Mouse (Mus musculus) liver, embryonic 11.5 days (tissue): ENCODE results near the gene Smarca4. TPM values are rescaled to one million over a fixed set of nuclear protein-coding genes. Genes with fewer than 3 reads are reported as not detected.

Experiments
- ATAC-seq: fragments of 200-750 bp; cut with Nextera tagmentation; replicated peaks from 2 replicates; pipeline ENCODE4 v1.8.0; 2017; ENCODE audit warnings: moderate number of reproducible peaks, mild to moderate bottlenecking, moderate TSS enrichment, moderate library complexity; ENCODE audit not compliant: low FRiP score
- DNase-seq: peaks from one replicate; pipeline ENCODE4 v3.0.0-alpha.2; 2017; ENCODE audit warnings: low spot score
- H3K27ac ChIP-seq: fragments of 300-500 bp; sonication (generic); 2 replicates; pipeline ENCODE4 v1.5.1; 2014; ENCODE audit warnings: mild to moderate bottlenecking, low read depth, low read length, control low read depth
- H3K27me3 ChIP-seq: fragments of 300-500 bp; sonication (generic); replicated peaks from 2 replicates; pipeline ENCODE4 v1.6.1; 2014; ENCODE audit warnings: low read length, mixed read lengths; ENCODE audit not compliant: control insufficient read depth, insufficient read depth
- H3K36me3 ChIP-seq: fragments of 300-500 bp; sonication (generic); 2 replicates; pipeline ENCODE4 v1.6.1; 2014; ENCODE audit warnings: mild to moderate bottlenecking, low read length, moderate library complexity, mixed read lengths; ENCODE audit not compliant: control insufficient read depth, insufficient read depth
- H3K4me1 ChIP-seq: fragments of 300-500 bp; sonication (generic); replicated peaks from 2 replicates; pipeline ENCODE4 v1.6.1; 2014; ENCODE audit warnings: low read length, mixed read lengths; ENCODE audit not compliant: control insufficient read depth, insufficient read depth
- H3K4me2 ChIP-seq: fragments of 300-500 bp; sonication (generic); 2 replicates; pipeline ENCODE4 v1.6.1; 2014; ENCODE audit warnings: mild to moderate bottlenecking, control low read depth, moderate library complexity
- H3K4me3 ChIP-seq: fragments of 300-500 bp; sonication (generic); 2 replicates; pipeline ENCODE4 v1.5.1; 2014; ENCODE audit warnings: low read depth, low read length, control low read depth
- H3K9ac ChIP-seq: fragments of 300-500 bp; sonication (generic); 2 replicates; pipeline ENCODE4 v1.6.1; 2014; ENCODE audit warnings: low read depth, low read length, control low read depth
- H3K9me3 ChIP-seq: fragments of 300-500 bp; sonication (generic); 2 replicates; pipeline ENCODE4 v1.6.1; 2016; ENCODE audit warnings: low read length, inconsistent platforms, mixed read lengths; ENCODE audit not compliant: control insufficient read depth
- WGBS: fragments of 180-500 bp; shearing (Covaris S2); extraction: QIAGEN DNeasy Blood & Tissue Kit; methylation state at CpG from one replicate; pipeline ENCODE4 v1.1.7; 2014; 5-methylcytosine and 5-hydroxymethylcytosine counted together
- polyA plus RNA-seq: library from polyadenylated mRNA; unstranded; fragments of >200 nt; fragmentation: Nextera tagmentation; extraction: Ambion mirVana; gene quantifications from 2 replicates; pipeline ENCODE4 v1.2.1, GENCODE M21; 2014

Smarca4 gene
- polyA plus RNA-seq, 1 experiment from 2014 or later: 86.1 TPM

DNA sequence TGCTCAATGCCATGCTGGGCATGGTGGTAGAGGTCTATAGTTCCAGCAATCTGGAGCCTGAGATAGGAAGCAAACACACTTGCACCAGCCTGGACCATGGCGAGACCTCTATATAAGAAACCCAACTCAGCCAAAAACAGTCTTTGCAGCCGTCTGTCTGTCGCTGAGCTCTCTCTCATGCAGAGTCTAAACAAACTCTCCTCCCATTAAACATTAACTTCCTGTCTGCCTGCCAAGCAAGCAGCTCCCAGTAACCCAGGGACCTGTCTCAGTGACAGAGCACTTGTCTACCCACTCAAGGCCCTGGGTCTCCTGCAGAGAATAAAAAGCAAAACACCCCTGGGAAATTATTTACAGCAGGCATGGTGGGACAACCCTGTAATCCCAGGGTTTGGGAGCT, 120.6 kb downstream of the Smarca4 start:
- DNase-seq (no peak), ATAC-seq (no peak)
- Histone ChIP-seq H3K27me3 (no peaks in the 10 kb centered on the region), H3K4me2 (no peak overlapping the region), H3K4me3 (no peak overlapping the region), H3K4me1 (peaks cover 5% of the 10 kb centered on the region; the same call in 1 of the 2 replicates), H3K36me3 (peaks cover 91% of the 10 kb centered on the region), H3K27ac (no peak overlapping the region), H3K9me3 (no peaks in the 10 kb centered on the region), H3K9ac (no peak overlapping the region)
- WGBS: 75% methylated on average over 3 of the region's 3 CpGs

DNA sequence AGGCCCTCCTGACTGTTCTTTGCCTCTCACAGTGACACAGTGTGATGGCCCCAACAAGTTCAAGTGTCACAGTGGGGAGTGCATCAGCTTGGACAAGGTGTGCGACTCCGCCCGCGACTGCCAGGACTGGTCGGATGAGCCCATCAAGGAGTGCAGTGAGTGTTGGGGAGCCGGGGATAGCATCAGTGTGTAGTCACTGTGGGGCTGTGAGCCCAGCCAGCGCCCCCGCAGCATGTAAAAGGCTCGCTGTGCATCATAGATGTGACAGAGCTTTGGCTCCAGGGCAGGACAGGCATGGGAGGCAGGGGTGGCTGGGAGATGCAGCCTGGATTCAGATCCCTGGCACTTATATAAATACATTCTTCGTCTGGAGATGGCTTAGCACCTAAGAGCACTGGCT, 121.2 kb downstream of the Smarca4 start:
- 92% methylated on average over 10 of the region's 10 CpGs for WGBS
- peaks cover 7% of the 10 kb centered on the region; the same call in 1 of the 2 replicates for H3K4me1 ChIP-seq
- no peak overlapping the region for H3K4me2 ChIP-seq
- ATAC-seq (0 out of 2 replicates have a peak, but pooled peaks have one; percentile 7), DNase-seq (no peak)
- no peaks in the 10 kb centered on the region for H3K9me3 ChIP-seq
- H3K36me3 ChIP-seq: peaks cover 91% of the 10 kb centered on the region
- no peak overlapping the region for H3K4me3 ChIP-seq
- peak overlapping the region; percentile 39; the same call in 1 of the 2 replicates for H3K27ac ChIP-seq
- H3K9ac ChIP-seq: no peak overlapping the region
- H3K27me3 ChIP-seq: no peaks in the 10 kb centered on the region

DNA sequence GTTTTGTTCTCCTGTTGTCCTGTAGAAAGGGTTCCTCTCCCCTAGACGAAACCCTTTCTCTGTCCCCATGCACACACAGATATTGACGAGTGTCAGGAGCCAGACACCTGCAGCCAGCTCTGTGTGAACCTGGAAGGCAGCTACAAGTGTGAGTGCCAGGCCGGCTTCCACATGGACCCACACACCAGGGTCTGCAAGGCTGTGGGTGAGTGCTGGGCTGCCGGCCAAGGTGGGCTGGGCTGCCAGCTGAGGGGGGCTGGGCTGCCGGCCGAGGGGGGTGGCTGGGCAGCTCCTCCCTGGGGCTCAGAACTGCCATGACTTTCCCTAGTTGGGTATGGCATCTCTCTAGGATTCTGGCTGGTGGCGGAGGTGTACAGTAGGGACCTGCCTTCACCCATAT, 122.8 kb downstream of the Smarca4 start:
- H3K27me3 ChIP-seq: no peaks in the 10 kb centered on the region
- 92% methylated on average over 7 of the region's 7 CpGs for WGBS
- peaks cover 7% of the 10 kb centered on the region; the same call in 1 of the 2 replicates for H3K4me1 ChIP-seq
- ATAC-seq (no peak), DNase-seq (no peak)
- H3K36me3 ChIP-seq: peaks cover 82% of the 10 kb centered on the region
- H3K4me3 ChIP-seq: no peak overlapping the region
- no peaks in the 10 kb centered on the region for H3K9me3 ChIP-seq
- H3K27ac ChIP-seq: no peak overlapping the region
- no peak overlapping the region for H3K4me2 ChIP-seq
- no peak overlapping the region for H3K9ac ChIP-seq

DNA sequence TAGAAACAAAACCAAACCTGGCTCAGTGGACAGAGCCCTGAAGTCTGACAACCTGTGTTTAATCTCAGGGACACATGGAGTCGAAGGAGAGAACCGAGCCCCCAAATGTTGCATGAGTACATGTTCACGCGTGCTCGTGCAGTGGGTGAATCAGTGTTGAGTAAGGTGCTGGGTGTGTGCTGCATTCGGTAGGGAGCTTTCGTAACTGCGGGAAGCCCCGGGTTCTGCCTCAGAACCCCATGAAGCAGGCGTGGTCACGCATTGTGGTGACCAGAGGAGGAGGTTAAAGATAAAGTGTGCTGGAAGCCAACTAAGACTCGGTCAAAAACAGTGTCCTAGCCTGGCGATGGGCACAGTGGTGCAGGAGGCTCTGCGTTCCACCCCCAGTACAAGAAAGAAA, 124.5 kb downstream of the Smarca4 start:
- Histone ChIP-seq H3K4me1 (peaks cover 7% of the 10 kb centered on the region; the same call in 1 of the 2 replicates), H3K27ac (no peak overlapping the region), H3K36me3 (peaks cover 78% of the 10 kb centered on the region), H3K4me3 (no peak overlapping the region), H3K4me2 (no peak overlapping the region), H3K9ac (no peak overlapping the region), H3K9me3 (no peaks in the 10 kb centered on the region), H3K27me3 (no peaks in the 10 kb centered on the region)
- DNase-seq: no peak
- WGBS: 87% methylated on average over 14 of the region's 14 CpGs
- ATAC-seq: no peak

DNA sequence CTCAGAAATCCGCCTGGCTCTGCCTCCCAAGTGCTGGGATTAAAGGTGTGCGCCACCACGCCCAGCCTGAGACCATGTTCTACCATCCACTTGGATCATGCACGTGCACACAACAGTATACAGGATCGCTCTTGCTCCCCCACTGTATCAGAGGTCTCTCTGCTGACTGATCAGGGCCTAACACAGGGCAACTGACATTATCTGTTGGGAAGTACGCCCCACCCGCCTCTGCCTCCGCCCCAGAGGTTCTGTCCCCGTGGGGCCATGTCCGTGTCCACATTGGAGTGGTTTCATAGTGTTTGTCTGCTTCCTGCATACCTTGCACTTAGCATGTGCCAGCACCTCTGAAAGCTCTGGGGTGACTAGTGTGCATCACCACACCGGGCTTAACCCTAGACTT, 125.5 kb downstream of the Smarca4 start:
- no peak for DNase-seq
- ATAC-seq: peak; percentile 74
- Histone ChIP-seq H3K9ac (no peak overlapping the region), H3K36me3 (peaks cover 80% of the 10 kb centered on the region), H3K27ac (peak overlapping the region; percentile 39; the same call in 1 of the 2 replicates), H3K4me3 (no peak overlapping the region), H3K4me2 (no peak overlapping the region), H3K27me3 (no peaks in the 10 kb centered on the region), H3K9me3 (no peaks in the 10 kb centered on the region), H3K4me1 (peaks cover 7% of the 10 kb centered on the region; the same call in 1 of the 2 replicates)
- WGBS: 79% methylated on average over 11 of the region's 11 CpGs

DNA sequence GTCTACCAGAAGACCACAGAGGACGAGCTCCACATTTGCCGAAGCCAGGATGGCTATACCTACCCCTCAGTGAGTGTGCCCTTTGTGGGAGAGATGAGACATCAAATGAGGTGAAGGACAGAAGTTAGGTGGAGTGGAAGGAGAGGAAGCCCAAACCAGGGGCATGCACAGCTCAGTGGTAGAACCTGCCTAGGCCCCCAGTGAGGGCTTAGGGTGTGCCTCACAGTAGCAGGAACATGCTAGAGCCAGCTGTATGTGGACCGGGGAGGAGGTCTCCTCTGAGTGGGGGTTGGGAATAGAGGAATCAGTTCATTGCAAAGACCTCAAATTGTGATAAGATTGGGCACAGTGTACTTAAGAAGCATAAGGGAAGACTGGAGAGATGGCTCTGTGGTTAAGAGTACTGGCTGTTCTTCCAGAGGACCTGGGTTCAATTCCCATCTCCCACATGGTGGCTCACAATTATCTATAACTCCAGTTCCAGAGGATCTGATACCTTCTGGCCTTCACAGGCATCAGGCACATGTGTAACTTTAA, 131.3 kb downstream of the Smarca4 start:
- Histone ChIP-seq H3K4me2 (no peak overlapping the region), H3K4me1 (peaks cover 6% of the 10 kb centered on the region), H3K9me3 (no peaks in the 10 kb centered on the region), H3K27me3 (no peaks in the 10 kb centered on the region), H3K36me3 (peaks cover 59% of the 10 kb centered on the region), H3K27ac (peak overlapping the region; percentile 61; the same call in 1 of the 2 replicates), H3K9ac (no peak overlapping the region), H3K4me3 (no peak overlapping the region)
- DNase-seq (no peak), ATAC-seq (no peak)
- WGBS: 85% methylated on average over 3 of the region's 3 CpGs

DNA sequence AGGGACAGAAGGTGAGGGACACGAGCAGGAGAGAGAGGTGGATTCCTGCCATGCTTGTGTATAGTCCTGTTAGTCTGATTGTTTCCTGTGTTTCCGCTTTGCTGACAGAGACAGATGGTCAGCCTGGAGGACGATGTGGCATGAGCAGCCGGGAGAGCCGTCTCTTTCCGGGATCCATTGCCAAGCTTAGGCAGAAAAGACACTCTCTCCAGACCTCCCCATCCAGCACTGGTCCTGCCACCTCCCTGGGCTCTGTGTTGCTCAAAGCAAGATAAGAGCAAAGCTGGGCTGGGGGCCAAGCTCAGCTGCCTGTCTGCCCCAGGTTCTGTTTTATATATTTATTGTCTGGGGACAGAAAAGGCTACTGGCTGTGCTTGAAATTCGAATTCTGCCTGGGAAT, 132.1 kb downstream of the Smarca4 start:
- H3K9ac ChIP-seq: no peak overlapping the region
- no peaks in the 10 kb centered on the region for H3K9me3 ChIP-seq
- 72% methylated on average over 7 of the region's 7 CpGs for WGBS
- H3K4me2 ChIP-seq: no peak overlapping the region
- peak overlapping the region; percentile 61 for H3K27ac ChIP-seq
- H3K36me3 ChIP-seq: peaks cover 52% of the 10 kb centered on the region
- DNase-seq: no peak
- peaks cover 6% of the 10 kb centered on the region for H3K4me1 ChIP-seq
- ATAC-seq: no peak
- H3K27me3 ChIP-seq: no peaks in the 10 kb centered on the region
- no peak overlapping the region for H3K4me3 ChIP-seq

DNA sequence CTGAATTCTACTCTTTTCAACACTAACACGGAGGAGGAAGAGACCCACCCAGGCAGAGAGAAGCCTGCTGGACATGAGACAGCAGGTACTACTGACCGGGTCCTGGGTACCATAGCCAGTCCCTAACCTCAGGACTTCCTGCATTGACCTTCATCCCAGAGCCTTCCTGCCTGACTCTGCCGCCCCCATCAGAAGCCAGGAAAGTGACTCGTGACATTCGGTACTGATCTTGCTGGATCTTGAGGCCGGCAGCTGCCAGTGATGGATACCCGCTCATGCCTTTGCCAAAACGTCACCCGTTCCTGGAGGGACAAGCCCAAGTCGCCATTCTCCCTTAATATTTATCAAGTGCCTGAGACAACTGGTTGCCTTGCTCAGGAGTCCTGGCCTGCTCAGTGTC, 132.5 kb downstream of the Smarca4 start:
- DNase-seq (no peak), ATAC-seq (no peak)
- Histone ChIP-seq H3K4me2 (no peak overlapping the region), H3K4me3 (no peak overlapping the region), H3K4me1 (peaks cover 6% of the 10 kb centered on the region), H3K27ac (peak overlapping the region; percentile 61; the same call in 1 of the 2 replicates), H3K9me3 (no peaks in the 10 kb centered on the region), H3K36me3 (peaks cover 52% of the 10 kb centered on the region), H3K27me3 (no peaks in the 10 kb centered on the region), H3K9ac (no peak overlapping the region)
- WGBS: 85% methylated on average over 10 of the region's 10 CpGs

DNA sequence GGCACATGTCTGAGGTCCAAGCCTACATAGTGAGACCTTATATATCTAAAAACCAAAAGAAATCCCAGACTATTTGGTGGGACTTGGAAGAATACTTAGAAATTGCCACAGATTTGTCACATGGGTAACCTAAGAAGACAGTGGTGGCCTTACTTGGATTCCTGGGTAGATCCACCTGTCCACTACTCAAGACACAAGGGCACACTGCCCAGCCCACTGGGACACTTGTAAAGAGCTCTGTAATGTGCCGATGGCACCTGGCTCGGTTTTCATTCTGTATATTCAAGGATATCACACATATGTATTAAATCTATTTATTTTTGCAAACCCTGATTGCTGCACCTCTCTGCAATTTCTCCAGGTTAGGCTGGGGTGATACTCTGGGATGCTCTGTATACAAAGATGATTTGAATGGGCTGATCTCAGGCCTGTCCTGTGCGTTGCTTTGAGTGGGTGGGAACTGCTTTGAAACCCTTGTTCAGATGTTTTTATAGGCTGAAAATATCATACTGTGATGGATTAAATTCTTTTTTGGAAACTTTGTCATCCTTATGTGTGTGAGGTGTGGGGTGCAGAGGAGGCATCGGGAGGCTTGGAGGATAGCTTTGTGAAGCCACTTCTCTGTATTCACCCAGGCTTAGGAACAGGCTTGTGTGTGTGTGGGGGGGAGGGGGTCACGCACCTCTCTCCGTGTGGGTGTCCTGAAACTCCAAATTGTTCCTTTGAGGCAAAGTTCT, 133.6 kb downstream of the Smarca4 start:
- H3K9ac ChIP-seq: no peak overlapping the region
- no peaks in the 10 kb centered on the region for H3K27me3 ChIP-seq
- no peaks in the 10 kb centered on the region for H3K9me3 ChIP-seq
- 84% methylated on average over 6 of the region's 6 CpGs for WGBS
- no peak overlapping the region for H3K27ac ChIP-seq
- no peak overlapping the region for H3K4me2 ChIP-seq
- H3K36me3 ChIP-seq: peaks cover 45% of the 10 kb centered on the region
- no peak overlapping the region for H3K4me3 ChIP-seq
- ATAC-seq (no peak), DNase-seq (no peak)
- peaks cover 6% of the 10 kb centered on the region for H3K4me1 ChIP-seq
